Mouse (Mus musculus) lung, embryonic 16.5 days (tissue): ENCODE results near the gene Slc35c2. TPM values are rescaled to one million over a fixed set of nuclear protein-coding genes. Genes with fewer than 3 reads are reported as not detected.

Source experiments
- ATAC-seq: fragments of 200-750 bp; cut with Nextera tagmentation; 2 replicates; pipeline ENCODE4 v1.8.0; 2017; ENCODE audit warnings: low read depth, mild to moderate bottlenecking, moderate library complexity
- H3K27ac ChIP-seq: fragments of 300-500 bp; sonication (generic); 2 replicates; pipeline ENCODE4 v1.5.1; 2014; ENCODE audit warnings: mild to moderate bottlenecking, control low read depth, low read length
- H3K27me3 ChIP-seq: fragments of 300-500 bp; sonication (generic); 2 replicates; pipeline ENCODE4 v1.6.1; 2014; ENCODE audit warnings: low read depth, low read length, mixed read lengths; ENCODE audit not compliant: control insufficient read depth, insufficient read depth
- H3K36me3 ChIP-seq: fragments of 300-500 bp; sonication (generic); 2 replicates; pipeline ENCODE4 v1.6.1; 2014; ENCODE audit warnings: low read length; ENCODE audit not compliant: control insufficient read depth, insufficient read depth
- H3K4me1 ChIP-seq: fragments of 300-500 bp; sonication (generic); replicated peaks from 2 replicates; pipeline ENCODE4 v1.6.1; 2014; ENCODE audit warnings: low read length, mixed read lengths; ENCODE audit not compliant: control insufficient read depth, insufficient read depth
- H3K4me2 ChIP-seq: fragments of 300-500 bp; sonication (generic); 2 replicates; pipeline ENCODE4 v1.6.1; 2014; ENCODE audit warnings: low read depth, low read length, control low read depth
- H3K4me3 ChIP-seq: fragments of 300-500 bp; sonication (generic); 2 replicates; pipeline ENCODE4 v1.5.1; 2014; ENCODE audit warnings: mild to moderate bottlenecking, low read length, control low read depth
- H3K9ac ChIP-seq: fragments of 300-500 bp; sonication (generic); 2 replicates; pipeline ENCODE4 v1.6.1; 2014; ENCODE audit warnings: low read length, control low read depth
- H3K9me3 ChIP-seq: fragments of 300-500 bp; sonication (generic); 2 replicates; pipeline ENCODE4 v1.6.1; 2016; ENCODE audit warnings: low read length; ENCODE audit not compliant: control insufficient read depth
- WGBS: fragments of 180-500 bp; shearing (Covaris S2); extraction: QIAGEN DNeasy Blood & Tissue Kit; methylation state at CpG from one replicate; pipeline ENCODE4 v1.1.7; 2014; 5-methylcytosine and 5-hydroxymethylcytosine counted together
- polyA plus RNA-seq: library from polyadenylated mRNA; unstranded; fragments of >200 nt; fragmentation: Nextera tagmentation; extraction: Ambion mirVana; gene quantifications from 2 replicates; pipeline ENCODE4 v1.2.1, GENCODE M21; 2015

The Slc35c2 gene
- polyA plus RNA-seq, 1 experiment from 2014 or later = 47.9 TPM

- peak overlapping the region; percentile 22 for H3K9ac ChIP-seq
- H3K4me3 ChIP-seq = no peak overlapping the region
- H3K9me3 ChIP-seq = no peaks in the 10 kb centered on the region
- peak overlapping the region; percentile 35 for H3K27ac ChIP-seq
- H3K27me3 ChIP-seq = no peaks in the 10 kb centered on the region
- 50% methylated on average over 5 of the region's 5 CpGs for WGBS
- H3K36me3 ChIP-seq = no peaks in the 10 kb centered on the region
- H3K4me1 ChIP-seq = peaks cover 65% of the 10 kb centered on the region
- ATAC-seq = no peak
- H3K4me2 ChIP-seq = peak overlapping the region; percentile 90
Measured at GRCm38 (mm10) chr2:165323928-165324327, 36.3 kb upstream of the Slc35c2 start.

GRCm38 (mm10) chr2:165323484-165323883 is 35.8 kb upstream of the Slc35c2 start:
- no peak for ATAC-seq
- H3K36me3 ChIP-seq = no peaks in the 10 kb centered on the region
- H3K4me1 ChIP-seq = peaks cover 70% of the 10 kb centered on the region
- peak overlapping the region; percentile 35 for H3K27ac ChIP-seq
- H3K27me3 ChIP-seq = no peaks in the 10 kb centered on the region
- no peak overlapping the region for H3K4me2 ChIP-seq
- 72% methylated on average over 5 of the region's 5 CpGs for WGBS
- no peaks in the 10 kb centered on the region for H3K9me3 ChIP-seq
- peak overlapping the region; percentile 22; the same call in 1 of the 2 replicates for H3K9ac ChIP-seq
- H3K4me3 ChIP-seq = no peak overlapping the region

- H3K9ac ChIP-seq = no peak overlapping the region
Measured at GRCm38 (mm10) chr2:165321981-165322735, 34.5 kb upstream of the Slc35c2 start.

GRCm38 (mm10) chr2:165321381-165321888 is 33.8 kb upstream of the Slc35c2 start:
- Histone ChIP-seq H3K36me3 (no peaks in the 10 kb centered on the region), H3K4me3 (no peak overlapping the region), H3K9ac (peak overlapping the region; percentile 52), H3K4me2 (peak overlapping the region; percentile 44), H3K27me3 (no peaks in the 10 kb centered on the region), H3K27ac (peak overlapping the region; percentile 94), H3K9me3 (no peaks in the 10 kb centered on the region), H3K4me1 (peaks cover 79% of the 10 kb centered on the region)
- no peak for ATAC-seq
- 58% methylated on average over 8 of the region's 8 CpGs for WGBS

More at GRCm38 (mm10) chr2:165321981-165322735, 34.5 kb upstream of the Slc35c2 start:
- Histone ChIP-seq H3K27me3 (no peaks in the 10 kb centered on the region), H3K27ac (peak overlapping the region; percentile 94), H3K4me1 (peaks cover 78% of the 10 kb centered on the region), H3K4me3 (no peak overlapping the region), H3K36me3 (no peaks in the 10 kb centered on the region), H3K9me3 (no peaks in the 10 kb centered on the region), H3K4me2 (no peak overlapping the region)
- WGBS = 71% methylated on average over 22 of the region's 22 CpGs
- no peak for ATAC-seq

- peak; percentile 56 for ATAC-seq
- peaks cover 79% of the 10 kb centered on the region for H3K4me1 ChIP-seq
- 43% methylated on average over 12 of the region's 12 CpGs for WGBS
- peak overlapping the region; percentile 94 for H3K27ac ChIP-seq
- no peaks in the 10 kb centered on the region for H3K9me3 ChIP-seq
- H3K9ac ChIP-seq = peak overlapping the region; percentile 52
- H3K27me3 ChIP-seq = no peaks in the 10 kb centered on the region
- H3K4me3 ChIP-seq = 0 out of 2 replicates have a peak overlapping the region, but pooled peaks have one; percentile 7
- H3K4me2 ChIP-seq = peak overlapping the region; percentile 44
- peaks cover 5% of the 10 kb centered on the region; the same call in 1 of the 2 replicates for H3K36me3 ChIP-seq
Measured at GRCm38 (mm10) chr2:165320531-165321150, 33.0 kb upstream of the Slc35c2 start.

- H3K27me3 ChIP-seq = no peaks in the 10 kb centered on the region
- ATAC-seq = no peak
- WGBS = 24% methylated on average over 4 of the region's 4 CpGs
- H3K36me3 ChIP-seq = peaks cover 15% of the 10 kb centered on the region; the same call in 1 of the 2 replicates
- no peak overlapping the region for H3K4me3 ChIP-seq
- H3K4me2 ChIP-seq = no peak overlapping the region
- no peaks in the 10 kb centered on the region for H3K9me3 ChIP-seq
- no peak overlapping the region for H3K9ac ChIP-seq
- peak overlapping the region; percentile 38 for H3K27ac ChIP-seq
- peaks cover 67% of the 10 kb centered on the region for H3K4me1 ChIP-seq
Measured at GRCm38 (mm10) chr2:165319503-165319902, 31.8 kb upstream of the Slc35c2 start.

- no peak for ATAC-seq
- Histone ChIP-seq H3K36me3 (peaks cover 20% of the 10 kb centered on the region), H3K9me3 (no peaks in the 10 kb centered on the region), H3K4me3 (no peak overlapping the region), H3K4me2 (no peak overlapping the region), H3K27ac (peak overlapping the region; percentile 38), H3K9ac (no peak overlapping the region), H3K4me1 (peaks cover 62% of the 10 kb centered on the region), H3K27me3 (no peaks in the 10 kb centered on the region)
- 68% methylated on average over 7 of the region's 7 CpGs for WGBS
Measured at GRCm38 (mm10) chr2:165318941-165319340, 31.3 kb upstream of the Slc35c2 start.

GRCm38 (mm10) chr2:165317621-165318263 is 30.1 kb upstream of the Slc35c2 start:
- Histone ChIP-seq H3K36me3 (peaks cover 30% of the 10 kb centered on the region), H3K9ac (peak overlapping the region; percentile 45; the same call in 1 of the 2 replicates), H3K27me3 (no peaks in the 10 kb centered on the region), H3K9me3 (no peaks in the 10 kb centered on the region), H3K4me1 (peaks cover 55% of the 10 kb centered on the region), H3K27ac (peak overlapping the region; percentile 41; the same call in 1 of the 2 replicates), H3K4me2 (no peak overlapping the region), H3K4me3 (no peak overlapping the region)
- WGBS = 40% methylated on average over 16 of the region's 16 CpGs
- no peak for ATAC-seq
